Mouse (Mus musculus) MEL (cell line): ENCODE measurements around the gene Gm10295. TPM values are rescaled to one million over a fixed set of nuclear protein-coding genes. Genes with fewer than 3 reads are reported as not detected.

ENCODE experiments used
- DNase-seq: peaks from one replicate; pipeline ENCODE4 v3.0.0; 2011; ENCODE audit warnings: low read depth, low spot score
- H3K27ac ChIP-seq: 2 replicates; pipeline ENCODE4 v1.5.1; 2012; ENCODE audit warnings: low read depth, mild to moderate bottlenecking, control low read depth, low read length, moderate library complexity; ENCODE audit not compliant: control insufficient read depth
- H3K27me3 ChIP-seq, 2 experiments: fragments of 150-350 bp in 1 of 2; sonication (generic) in 1 of 2; 2 replicates each; pipeline ENCODE4 v1.6.1; 2012; ENCODE audit warnings: low read length in 2 of 2, mild to moderate bottlenecking in 2 of 2, improper control_type of control experiment in 1 of 2, moderate library complexity in 1 of 2; ENCODE audit not compliant: insufficient read depth in 2 of 2, control insufficient read depth in 1 of 2
- H3K36me3 ChIP-seq, 2 experiments: 2 replicates each; pipeline ENCODE4 v1.6.1; 2012 to 2014; ENCODE audit warnings: low read length in 2 of 2, improper control_type of control experiment in 1 of 2, inconsistent platforms in 1 of 2, mild to moderate bottlenecking in 1 of 2; ENCODE audit not compliant: insufficient read depth in 2 of 2, control insufficient read depth in 1 of 2
- H3K4me1 ChIP-seq, 2 experiments: fragments of 150-350 bp in 1 of 2; sonication (generic) in 1 of 2; 2 replicates each; pipeline ENCODE4 v1.6.1; 2012; ENCODE audit warnings: low read length in 2 of 2, improper control_type of control experiment in 1 of 2, mild to moderate bottlenecking in 1 of 2; ENCODE audit not compliant: insufficient read depth in 2 of 2, control insufficient read depth in 1 of 2
- H3K4me3 ChIP-seq, 2 experiments: fragments of 150-350 bp in 1 of 2; sonication (generic) in 1 of 2; 2 replicates each; pipeline ENCODE4 v1.5.1; 2012; ENCODE audit warnings: low read depth in 2 of 2, low read length in 2 of 2, mild to moderate bottlenecking in 2 of 2, moderate library complexity in 2 of 2, control low read depth in 1 of 2, improper control_type of control experiment in 1 of 2; ENCODE audit not compliant: control insufficient read depth in 1 of 2, insufficient read depth in 1 of 2
- H3K79me2 ChIP-seq: 2 replicates; pipeline ENCODE4 v1.6.1; 2012; ENCODE audit warnings: mild to moderate bottlenecking, low read length, moderate library complexity; ENCODE audit not compliant: control insufficient read depth, poor library complexity, insufficient read depth
- H3K9ac ChIP-seq: 2 replicates; pipeline ENCODE4 v1.6.1; 2012; ENCODE audit warnings: low read depth, mild to moderate bottlenecking, control low read depth, low read length, moderate library complexity; ENCODE audit not compliant: control insufficient read depth, poor library complexity, severe bottlenecking
- H3K9me3 ChIP-seq: fragments of 150-350 bp; sonication (generic); replicated peaks from 2 replicates; pipeline ENCODE4 v1.6.1; 2012; ENCODE audit warnings: mild to moderate bottlenecking, low read length, improper control_type of control experiment, moderate library complexity; ENCODE audit not compliant: insufficient read depth
- CHD1 ChIP-seq: IDR thresholded peaks from 2 replicates; pipeline ENCODE4 v1.6.1; 2012; ENCODE audit warnings: low read depth, mild to moderate bottlenecking, inconsistent platforms, low read length, improper control_type of control experiment
- CTCF ChIP-seq, 3 experiments: IDR thresholded peaks in 2 of 3; conservative IDR thresholded peaks in 1 of 3; 2 replicates each; pipeline ENCODE4 v1.5.1; 2011 to 2012; ENCODE audit warnings: low read length in 3 of 3, low read depth in 2 of 3, mild to moderate bottlenecking in 2 of 3, improper control_type of control experiment in 1 of 3, inconsistent platforms in 1 of 3, mixed read lengths in 1 of 3, moderate library complexity in 1 of 3; ENCODE audit not compliant: control insufficient read depth in 1 of 3, insufficient read depth in 1 of 3, poor library complexity in 1 of 3, severe bottlenecking in 1 of 3
- E2F4 ChIP-seq: IDR thresholded peaks from 2 replicates; pipeline ENCODE4 v1.6.1; 2011; ENCODE audit warnings: low read depth, low read length, improper control_type of control experiment, borderline replicate concordance
- EP300 ChIP-seq, 2 experiments: IDR thresholded peaks; 2 replicates each; pipeline ENCODE4 v1.6.1; 2011; ENCODE audit warnings: improper control_type of control experiment in 2 of 2, low read length in 2 of 2, low read depth in 1 of 2, mild to moderate bottlenecking in 1 of 2
- GABPA ChIP-seq: IDR thresholded peaks from 2 replicates; pipeline ENCODE4 v1.6.1; 2012; ENCODE audit warnings: low read depth, mild to moderate bottlenecking, inconsistent platforms, low read length, improper control_type of control experiment, moderate library complexity
- JUND ChIP-seq: IDR thresholded peaks from 2 replicates; pipeline ENCODE4 v1.6.1; 2011; ENCODE audit warnings: low read depth, mild to moderate bottlenecking, improper control_type of control experiment, low read length
- KAT2A ChIP-seq: conservative IDR thresholded peaks from 2 replicates; pipeline ENCODE4 v1.6.1; 2012; ENCODE audit warnings: low read depth, low read length, improper control_type of control experiment, inconsistent platforms
- MAZ ChIP-seq: IDR thresholded peaks from 2 replicates; pipeline ENCODE4 v1.6.1; 2012; ENCODE audit warnings: low read depth, mild to moderate bottlenecking, inconsistent platforms, low read length, improper control_type of control experiment
- MXI1 ChIP-seq: IDR thresholded peaks from 2 replicates; pipeline ENCODE4 v1.6.1; 2011; ENCODE audit warnings: mild to moderate bottlenecking, low read depth, low read length, improper control_type of control experiment
- MYB ChIP-seq: IDR thresholded peaks from 2 replicates; pipeline ENCODE4 v1.6.1; 2011; ENCODE audit warnings: mild to moderate bottlenecking, low read depth, low read length, improper control_type of control experiment
- NRF1 ChIP-seq: IDR thresholded peaks from 2 replicates; pipeline ENCODE4 v1.6.1; 2014; ENCODE audit warnings: low read depth, mild to moderate bottlenecking, inconsistent platforms, low read length, improper control_type of control experiment, moderate library complexity; ENCODE audit not compliant: poor library complexity, insufficient read depth, severe bottlenecking
- POLR2AphosphoS5 ChIP-seq: IDR thresholded peaks from 2 replicates; pipeline ENCODE4 v1.6.1; 2012; ENCODE audit warnings: low read depth, borderline replicate concordance, mild to moderate bottlenecking, inconsistent platforms, low read length, moderate library complexity, mixed read lengths
- RCOR1 ChIP-seq: IDR thresholded peaks from 2 replicates; pipeline ENCODE4 v1.6.1; 2012; ENCODE audit warnings: low read depth, mild to moderate bottlenecking, inconsistent platforms, low read length, improper control_type of control experiment
- TBP ChIP-seq: IDR thresholded peaks from 2 replicates; pipeline ENCODE4 v1.8.0; 2011; ENCODE audit warnings: low read depth, low read length, improper control_type of control experiment
- TCF12 ChIP-seq: IDR thresholded peaks from 2 replicates; pipeline ENCODE4 v1.6.1; 2014; ENCODE audit warnings: low read depth, mild to moderate bottlenecking, inconsistent platforms, low read length, improper control_type of control experiment, moderate library complexity
- UBTF ChIP-seq: IDR thresholded peaks from 2 replicates; pipeline ENCODE4 v1.6.1; 2012; ENCODE audit warnings: low read depth, mild to moderate bottlenecking, inconsistent platforms, low read length, improper control_type of control experiment, moderate library complexity, borderline replicate concordance; ENCODE audit not compliant: insufficient read depth
- polyA plus RNA-seq, 2 experiments: library from polyadenylated mRNA; stranded (reverse) in 1 of 2; unstranded in 1 of 2; fragments of >175 nt in 1 of 2; fragments of >200 nt in 1 of 2; gene quantifications; 2 replicates each; pipeline versions ENCODE4 v1.2.1 to v1.2.4; 2012; ENCODE audit warnings: low replicate concordance in 2 of 2, low read depth in 1 of 2; ENCODE audit not compliant: insufficient read length in 2 of 2, insufficient read depth in 1 of 2, missing spikeins in 1 of 2
- total RNA-seq: library from RNA; depleted of rRNA; stranded (reverse); fragments of 300-350 nt; gene quantifications from 2 replicates; pipeline ENCODE4 v1.2.3, GENCODE M21; 2012; rRNA removed

The Gm10295 gene
- total RNA-seq, result not detected in 2 replicates
- polyA plus RNA-seq, result not detected

DNA sequence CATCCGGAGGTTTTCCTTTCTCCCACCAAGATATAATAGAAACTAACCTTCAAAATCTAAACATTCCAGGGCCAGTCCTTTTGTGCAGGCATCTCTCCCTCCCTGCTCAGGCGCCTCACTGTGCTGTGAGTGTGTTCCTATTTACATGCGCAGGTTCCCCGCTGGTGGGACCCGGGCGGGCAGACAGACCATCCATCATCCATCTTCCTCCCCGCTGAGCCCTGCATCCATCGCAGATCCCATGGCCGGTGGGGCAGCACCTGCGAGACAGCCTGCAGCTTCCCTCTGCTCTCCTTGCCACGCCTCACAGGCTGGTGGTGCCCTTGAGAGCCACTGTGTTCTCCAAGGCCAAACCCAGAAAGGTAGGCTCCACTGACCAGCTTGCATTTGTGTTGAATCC lies at the start of gene Gm10295:
TSS of gene Gm10295 (minus strand) at position 122 of the 400 bp plus-strand sequence.
- Histone ChIP-seq H3K4me1 (no peaks in the 10 kb centered on the region), H3K9ac (no peak within 1 kb of the TSS), H3K9me3 (no peaks in the 10 kb centered on the region), H3K79me2 (no peaks in the 10 kb centered on the region), H3K27ac (no peak within 1 kb of the TSS), H3K36me3 (no peaks in the 10 kb centered on the region), H3K4me3 (no peak within 1 kb of the TSS), H3K27me3 (no peaks in the 10 kb centered on the region)
- no peak for TF ChIP-seq KAT2A
- no peak for DNase-seq

DNA sequence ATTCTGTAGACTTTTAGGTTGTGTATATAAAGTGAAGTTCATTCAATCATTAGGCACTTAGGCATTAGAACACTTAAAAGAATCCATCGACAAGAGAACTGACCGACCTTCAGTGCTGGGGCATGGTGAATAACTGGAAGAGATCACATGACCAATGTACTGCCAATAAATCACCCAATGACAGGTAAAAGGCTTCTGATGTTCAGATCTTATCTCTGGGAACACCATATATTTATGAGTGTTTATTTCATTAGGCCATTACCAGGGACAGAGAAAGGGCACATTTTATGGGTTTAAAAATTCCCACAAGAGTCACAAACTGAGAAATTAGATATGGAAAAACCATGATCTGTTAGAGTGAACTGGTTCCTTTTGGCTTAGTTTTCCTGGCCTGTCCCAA lies 49.7 kb upstream of the Gm10295 start:
- Histone ChIP-seq H3K4me3 (no peak overlapping the region), H3K4me1 (no peaks in the 10 kb centered on the region), H3K27me3 (no peaks in the 10 kb centered on the region), H3K9ac (no peak overlapping the region), H3K9me3 (no peaks in the 10 kb centered on the region), H3K36me3 (no peaks in the 10 kb centered on the region), H3K79me2 (no peaks in the 10 kb centered on the region), H3K27ac (no peak overlapping the region)
- no peak for TF ChIP-seq MYB
- no peak for TF ChIP-seq TBP
- TF ChIP-seq GABPA, result no peak
- no peak for TF ChIP-seq E2F4
- TF ChIP-seq CHD1, result no peak
- TF ChIP-seq MXI1, result no peak
- no peak for TF ChIP-seq NRF1
- TF ChIP-seq CTCF (IDR thresholded peaks at IDR 0.05 in 2 of 3, conservative IDR thresholded peaks at IDR 0.05 in 1 of 3; ENCODE audit: control insufficient read depth in 1 of 3, insufficient read depth in 1 of 3, low read depth in 2 of 3, low read length in 3 of 3, poor library complexity in 1 of 3, severe bottlenecking in 1 of 3), result no peak
- no peak for TF ChIP-seq TCF12
- no peak for TF ChIP-seq RCOR1
- TF ChIP-seq EP300 (IDR thresholded peaks at IDR 0.05; ENCODE audit: low read depth in 1 of 2, low read length in 2 of 2), result no peak
- no peak for DNase-seq

DNA sequence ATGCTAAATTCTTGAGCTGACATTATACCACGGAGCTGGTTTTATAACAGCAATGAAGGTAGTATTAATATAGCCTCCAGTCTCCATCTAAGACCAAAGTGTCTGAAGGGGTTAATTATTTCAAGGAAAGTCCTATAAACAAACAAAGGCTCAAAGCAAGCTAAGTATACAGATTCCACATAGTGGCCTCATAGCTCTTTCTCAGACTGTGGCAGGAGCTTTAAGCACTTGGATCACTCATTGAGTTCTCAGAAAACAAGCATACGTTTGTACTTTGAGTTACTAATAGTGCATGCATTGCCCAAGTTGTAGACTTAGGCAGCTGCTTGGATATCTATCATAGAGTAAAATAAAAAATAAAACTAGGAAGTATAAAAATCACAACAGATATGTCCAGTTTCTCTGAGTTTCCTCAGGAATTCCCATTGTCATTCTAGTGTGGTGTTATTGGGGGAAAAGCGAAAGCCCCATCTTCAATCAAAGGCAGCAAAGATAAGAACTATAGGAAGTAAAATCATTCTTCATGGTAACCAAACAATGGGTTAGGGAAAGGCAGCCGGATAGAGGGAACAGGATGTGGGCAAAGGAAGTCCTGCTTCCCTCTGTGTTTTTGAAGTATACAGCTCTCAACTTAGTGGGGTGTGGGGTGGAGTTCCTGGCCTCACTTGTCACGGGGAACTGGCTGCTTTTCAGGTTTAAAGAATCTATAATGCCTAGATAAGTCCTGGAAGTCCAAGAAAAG lies 48.8 kb upstream of the Gm10295 start:
- no peak overlapping the region for H3K4me3 ChIP-seq
- H3K4me1 ChIP-seq, result no peaks in the 10 kb centered on the region
- no peaks in the 10 kb centered on the region for H3K27me3 ChIP-seq
- TF ChIP-seq POLR2AphosphoS5 (no peak), UBTF (no peak), E2F4 (no peak), JUND (no peak), EP300 (IDR thresholded peaks at IDR 0.05; ENCODE audit: low read depth in 1 of 2, low read length in 2 of 2) (no peak), MYB (no peak), MXI1 (no peak), MAZ (no peak)
- TF ChIP-seq, all 39 proteins: peak for 0
- no peaks in the 10 kb centered on the region for H3K9me3 ChIP-seq
- no peak overlapping the region for H3K27ac ChIP-seq
- no peaks in the 10 kb centered on the region for H3K79me2 ChIP-seq
- no peak for DNase-seq
- H3K9ac ChIP-seq, result no peak overlapping the region
- H3K36me3 ChIP-seq, result no peaks in the 10 kb centered on the region
